Comparison of ENCODE assay signal across 9 mouse cellular contexts in the genomic region with DNA sequence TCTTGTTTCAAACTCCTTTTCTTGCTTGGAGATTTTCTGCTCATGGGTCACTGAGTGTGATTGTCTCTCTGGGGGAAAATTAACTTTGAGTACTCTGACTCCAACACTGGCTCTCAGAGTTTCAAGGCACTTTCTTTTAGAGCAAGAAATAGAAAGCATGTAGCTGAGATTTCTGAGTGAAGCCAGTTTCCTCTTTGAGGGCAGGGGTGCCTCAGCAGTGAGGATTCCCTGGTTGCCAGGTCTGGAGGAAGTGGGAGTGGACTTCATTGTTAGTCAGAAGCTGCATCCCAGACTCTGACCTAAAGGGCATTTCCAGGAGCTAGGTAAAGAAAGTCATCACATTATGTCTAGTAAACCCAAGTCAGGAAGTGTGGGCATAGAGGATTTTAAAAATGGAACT. TPM values are rescaled to one million over a fixed set of nuclear protein-coding genes. Genes with fewer than 3 reads are reported as not detected.
DNase-seq lines count a peak whose midpoint lies in the region; ATAC-seq and TF ChIP-seq lines count a peak whose summit lies in the region.
"Had no signal": no experiment of that assay in that cellular context is flagged by ENCODE, and none has a peak within 500 bp of the region (broad histone marks: within the 10 kb centered on the region; RNA-seq: fewer than 3 reads in every experiment).

No protein-coding gene starts in this region.

- H3K4me1 ChIP-seq in midbrain, embryonic 10.5 days = peaks cover 47% of the 10 kb centered on the region
- peaks cover 14% of the 10 kb centered on the region; the same call in 1 of the 2 replicates for H3K4me1 ChIP-seq in midbrain, embryonic 15.5 days
- peaks cover 12% of the 10 kb centered on the region for H3K4me1 ChIP-seq in kidney, postnatal 0 days (replicated peaks; ENCODE audit: insufficient read depth, low read length)
- peaks cover 22% of the 10 kb centered on the region for H3K4me1 ChIP-seq in stomach, embryonic 14.5 days (ENCODE audit: control insufficient read depth, insufficient read depth, low read length)

- no peak for TF ChIP-seq CTCF in kidney, postnatal 0 days (IDR thresholded peaks at IDR 0.05; ENCODE audit: low read depth)

- ATAC-seq in midbrain, embryonic 15.5 days (replicated peaks) = no peak
- ATAC-seq in kidney, postnatal 0 days (replicated peaks; ENCODE audit: low FRiP score, low read depth) = no peak
- no peak for ATAC-seq in stomach, embryonic 14.5 days (ENCODE audit: insufficient number of reproducible peaks, insufficient read depth, low FRiP score, low read depth)

- no peak overlapping the region; the same call in 1 of the 2 replicates for H3K27ac ChIP-seq in midbrain, embryonic 10.5 days (replicated peaks)
- no peak overlapping the region for H3K27ac ChIP-seq in midbrain, embryonic 15.5 days
- H3K27ac ChIP-seq in kidney, postnatal 0 days = peak overlapping the region; percentile 48
- peak overlapping the region; percentile 27; the same call in 1 of the 2 replicates for H3K27ac ChIP-seq in stomach, embryonic 14.5 days (ENCODE audit: low read length)

- H3K4me2 ChIP-seq in midbrain, embryonic 15.5 days = no peak overlapping the region
- peak overlapping the region; percentile 86 for H3K4me2 ChIP-seq in kidney, postnatal 0 days (ENCODE audit: low read length)
- H3K4me2 ChIP-seq in stomach, embryonic 14.5 days (replicated peaks; ENCODE audit: low read depth, low read length) = peak overlapping the region; percentile 73; the same call in 1 of the 2 replicates

- H3K36me3 ChIP-seq in midbrain, embryonic 10.5 days = no peaks in the 10 kb centered on the region
- H3K36me3 ChIP-seq in midbrain, embryonic 15.5 days (replicated peaks) = no peaks in the 10 kb centered on the region
- no peaks in the 10 kb centered on the region for H3K36me3 ChIP-seq in kidney, postnatal 0 days (ENCODE audit: insufficient read depth, low read length)
- no peaks in the 10 kb centered on the region for H3K36me3 ChIP-seq in stomach, embryonic 14.5 days (ENCODE audit: control insufficient read depth, insufficient read depth, low read length)

- H3K9ac ChIP-seq in midbrain, embryonic 15.5 days = no peak overlapping the region
- no peak overlapping the region for H3K9ac ChIP-seq in kidney, postnatal 0 days (ENCODE audit: low read depth, low read length)
- H3K9ac ChIP-seq in stomach, embryonic 14.5 days (replicated peaks; ENCODE audit: low read depth, low read length) = no peak overlapping the region

- peak overlapping the region; percentile 18; the same call in 1 of the 2 replicates for H3K4me3 ChIP-seq in midbrain, embryonic 10.5 days
- H3K4me3 ChIP-seq in midbrain, embryonic 15.5 days = no peak overlapping the region
- H3K4me3 ChIP-seq in kidney, postnatal 0 days (replicated peaks; ENCODE audit: low read depth, low read length) = peak overlapping the region; percentile 79; the same call in 1 of the 2 replicates
- H3K4me3 ChIP-seq in stomach, embryonic 14.5 days (ENCODE audit: low read depth, low read length) = peak overlapping the region; percentile 6; the same call in 1 of the 2 replicates

- H3K9me3 ChIP-seq in midbrain, embryonic 10.5 days (replicated peaks) = no peaks in the 10 kb centered on the region
- H3K9me3 ChIP-seq in midbrain, embryonic 15.5 days = no peaks in the 10 kb centered on the region
- H3K9me3 ChIP-seq in kidney, postnatal 0 days (replicated peaks; ENCODE audit: low read length) = no peaks in the 10 kb centered on the region
- H3K9me3 ChIP-seq in stomach, embryonic 14.5 days (ENCODE audit: control insufficient read depth, low read depth, low read length) = no peaks in the 10 kb centered on the region

- peaks cover 8% of the 10 kb centered on the region; the same call in 1 of the 2 replicates for H3K27me3 ChIP-seq in midbrain, embryonic 10.5 days (ENCODE audit: low read depth, poor library complexity, severe bottlenecking)
- no peaks in the 10 kb centered on the region for H3K27me3 ChIP-seq in midbrain, embryonic 15.5 days (replicated peaks)
- no peaks in the 10 kb centered on the region for H3K27me3 ChIP-seq in kidney, postnatal 0 days (ENCODE audit: insufficient read depth, low read length)
- no peaks in the 10 kb centered on the region for H3K27me3 ChIP-seq in stomach, embryonic 14.5 days (ENCODE audit: control insufficient read depth, insufficient read depth, low read length)

- DNase-seq in embryo, embryonic 10 days (ENCODE audit: low spot score) = peak; percentile 64
- no peak for DNase-seq in embryo, embryonic 11 days
- no peak for DNase-seq in midbrain, embryonic 10.5 days (ENCODE audit: low spot score)
- peak; percentile 59 for DNase-seq in kidney, postnatal 0 days (ENCODE audit: low spot score)
- DNase-seq in spleen, adult 12 weeks (ENCODE audit: low spot score) = no peak
- no peak for DNase-seq in ovary, postnatal 36 days (ENCODE audit: low spot score)

RNA-seq across cellular contexts. Expression of a gene that starts 2.3 kb away (rescaled TPM):
- polyA plus RNA-seq in midbrain, embryonic 10.5 days (2016; fragmentation: Nextera tagmentation; extraction: Ambion mirVana) = 28.4 and 28.8 TPM in 2 replicates
- polyA plus RNA-seq in midbrain, embryonic 15.5 days (2015; fragmentation: Nextera tagmentation; extraction: Ambion mirVana) = 16.1 and 17.8 TPM in 2 replicates
- polyA plus RNA-seq in kidney, postnatal 0 days (2015; fragmentation: Nextera tagmentation; extraction: Ambion mirVana) = 55.9 and 60.2 TPM in 2 replicates
- 41.9 and 52.1 TPM in 2 replicates for polyA plus RNA-seq in stomach, embryonic 14.5 days (2014; fragmentation: Nextera tagmentation; extraction: Ambion mirVana)

RNA-seq across cellular contexts. Expression of a gene that starts 40.7 kb away (rescaled TPM):
- polyA plus RNA-seq in midbrain, embryonic 10.5 days (2016; fragmentation: Nextera tagmentation; extraction: Ambion mirVana) = not detected in 2 replicates
- not detected in 2 replicates for polyA plus RNA-seq in midbrain, embryonic 15.5 days (2015; fragmentation: Nextera tagmentation; extraction: Ambion mirVana)
- not detected in 2 replicates for polyA plus RNA-seq in kidney, postnatal 0 days (2015; fragmentation: Nextera tagmentation; extraction: Ambion mirVana)
- not detected in 2 replicates for polyA plus RNA-seq in stomach, embryonic 14.5 days (2014; fragmentation: Nextera tagmentation; extraction: Ambion mirVana)
- polyA plus RNA-seq: large intestine, adult 2 months had no signal

Comparison
In these comparisons a context has a peak if more than half of its experiments do, and no peak if none do; other contexts are left out.
1. DNase-seq: peak in embryo, embryonic 10 days (single experiment) and kidney, postnatal 0 days (single experiment); none in embryo, embryonic 11 days (single experiment), midbrain, embryonic 10.5 days (single experiment), spleen, adult 12 weeks (single experiment) and ovary, postnatal 36 days (single experiment).
2. H3K27ac ChIP-seq: peak in kidney, postnatal 0 days (single experiment) and stomach, embryonic 14.5 days (single experiment); none in midbrain, embryonic 10.5 days (single experiment) and midbrain, embryonic 15.5 days (single experiment).